Mouse (Mus musculus) spleen, adult 12 weeks (tissue): Measurements from ENCODE around the gene Chrnb4.

Experiments
- DNase-seq: peaks from one replicate; pipeline ENCODE4 v3.0.0; 2022; ENCODE audit warnings: low spot score

The Chrnb4 gene

DNA sequence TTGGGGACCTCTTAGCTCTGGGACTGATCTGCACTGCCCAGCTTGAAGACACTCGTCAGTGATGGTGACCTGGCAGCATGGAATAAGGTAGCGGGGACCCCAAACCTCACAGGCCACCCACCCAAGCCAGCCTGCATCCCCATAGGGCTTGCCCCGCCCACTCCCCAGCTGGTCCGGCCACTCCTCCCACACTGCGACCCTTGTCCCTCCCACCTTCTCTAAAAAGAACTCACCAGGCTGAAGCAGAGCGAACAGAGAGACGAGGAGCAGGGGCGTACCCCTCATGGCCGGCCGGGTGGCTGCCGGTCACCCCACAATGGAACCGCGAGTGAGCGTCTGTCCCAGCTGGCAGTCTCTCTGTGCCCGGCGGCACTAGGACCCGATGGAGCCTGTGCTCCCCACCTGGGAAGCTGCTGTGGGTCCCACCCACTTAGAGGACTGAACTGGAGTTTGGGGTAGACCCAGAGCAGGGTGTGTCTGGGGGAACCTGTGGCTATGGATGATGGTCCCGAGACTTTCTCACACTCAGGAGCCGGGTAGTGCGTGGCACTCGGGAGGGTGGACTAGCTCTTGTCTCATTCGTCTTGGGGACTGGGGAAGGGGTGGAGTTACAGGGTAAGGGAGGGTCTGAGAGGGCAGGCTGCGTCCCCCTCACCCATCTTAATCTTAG lies at the start of gene Chrnb4:
Chrnb4 (minus strand) TSS at position 569 of the 670 bp plus-strand sequence.
- DNase-seq = no peak

DNA sequence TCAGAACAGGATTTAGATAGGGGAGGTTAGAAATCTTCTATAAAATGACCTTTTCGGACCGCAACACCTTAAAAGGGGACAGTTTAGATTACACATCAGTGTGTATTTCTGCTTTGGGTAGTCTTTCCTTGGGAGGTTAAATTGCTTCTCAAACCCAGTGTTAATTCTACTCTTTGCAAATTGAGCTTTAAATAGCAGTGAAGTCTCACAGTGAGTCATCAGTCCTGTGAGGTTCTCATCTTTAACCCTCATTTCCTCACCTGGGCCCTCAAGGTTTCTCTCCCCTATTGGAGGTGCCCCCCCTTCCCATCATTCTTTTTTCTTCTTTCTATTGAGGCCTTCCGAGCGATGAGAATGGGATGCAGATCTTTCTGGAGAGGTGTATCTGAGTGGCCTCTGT lies 48.3 kb upstream of the Chrnb4 start:
- DNase-seq = no peak

DNA sequence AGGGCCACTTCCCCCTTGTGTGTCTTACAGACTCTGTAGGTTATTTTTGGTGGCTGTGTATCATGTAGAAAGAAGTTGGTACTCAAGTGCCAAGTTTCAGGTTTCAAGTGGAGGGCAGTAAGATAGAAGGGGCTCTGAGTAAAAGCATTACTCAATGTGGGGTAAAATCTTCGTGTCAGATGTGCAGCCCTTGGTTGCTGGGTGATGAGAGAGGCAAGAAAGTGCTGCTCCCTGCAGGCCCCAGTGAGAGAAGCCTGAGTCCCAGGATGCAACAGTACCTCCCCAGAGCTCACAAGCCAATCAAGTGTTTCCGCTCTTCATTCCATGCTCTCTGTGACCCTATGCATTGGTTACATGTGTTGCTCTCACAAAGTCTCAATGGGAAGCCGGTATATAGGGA lies 47.5 kb upstream of the Chrnb4 start:
- DNase-seq = no peak

DNA sequence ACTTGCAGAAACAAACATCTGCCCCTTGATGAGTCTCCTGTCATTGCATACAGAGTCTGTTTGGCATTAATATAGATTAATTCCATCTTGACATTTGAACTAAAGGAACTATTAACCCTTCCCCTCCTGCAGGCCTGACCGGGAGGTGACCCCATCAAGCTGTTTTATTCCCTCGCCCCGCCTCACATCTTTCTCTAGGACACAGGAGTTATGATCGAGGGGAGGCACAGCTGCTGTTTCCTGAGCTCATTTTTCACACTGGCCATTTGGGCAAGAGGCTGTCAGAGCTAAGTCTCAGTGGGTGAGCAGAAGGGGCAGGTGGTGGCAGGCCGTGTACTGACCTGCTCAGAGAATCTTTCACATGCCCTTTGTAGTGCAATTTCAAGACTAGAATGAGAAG lies 41.6 kb upstream of the Chrnb4 start:
- DNase-seq = no peak

DNA sequence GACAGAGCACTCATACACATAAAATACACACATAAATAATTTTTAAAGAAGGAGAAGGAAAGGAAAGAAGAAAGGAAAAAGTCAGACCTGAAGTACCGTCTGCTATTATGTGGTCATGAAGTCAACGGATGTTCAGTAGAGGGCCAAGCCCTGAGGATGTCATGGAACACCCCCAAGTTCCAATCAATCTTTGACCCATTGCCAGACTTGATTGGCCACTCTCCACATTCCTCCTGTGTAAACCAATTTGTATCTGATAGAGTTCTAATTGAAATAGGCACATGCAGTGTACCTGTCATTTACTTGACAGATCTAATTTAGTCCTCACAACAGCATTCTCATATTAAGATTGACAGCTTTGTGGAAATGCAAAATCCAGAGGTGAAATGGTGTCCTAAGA lies 40.6 kb upstream of the Chrnb4 start:
- no peak for DNase-seq

DNA sequence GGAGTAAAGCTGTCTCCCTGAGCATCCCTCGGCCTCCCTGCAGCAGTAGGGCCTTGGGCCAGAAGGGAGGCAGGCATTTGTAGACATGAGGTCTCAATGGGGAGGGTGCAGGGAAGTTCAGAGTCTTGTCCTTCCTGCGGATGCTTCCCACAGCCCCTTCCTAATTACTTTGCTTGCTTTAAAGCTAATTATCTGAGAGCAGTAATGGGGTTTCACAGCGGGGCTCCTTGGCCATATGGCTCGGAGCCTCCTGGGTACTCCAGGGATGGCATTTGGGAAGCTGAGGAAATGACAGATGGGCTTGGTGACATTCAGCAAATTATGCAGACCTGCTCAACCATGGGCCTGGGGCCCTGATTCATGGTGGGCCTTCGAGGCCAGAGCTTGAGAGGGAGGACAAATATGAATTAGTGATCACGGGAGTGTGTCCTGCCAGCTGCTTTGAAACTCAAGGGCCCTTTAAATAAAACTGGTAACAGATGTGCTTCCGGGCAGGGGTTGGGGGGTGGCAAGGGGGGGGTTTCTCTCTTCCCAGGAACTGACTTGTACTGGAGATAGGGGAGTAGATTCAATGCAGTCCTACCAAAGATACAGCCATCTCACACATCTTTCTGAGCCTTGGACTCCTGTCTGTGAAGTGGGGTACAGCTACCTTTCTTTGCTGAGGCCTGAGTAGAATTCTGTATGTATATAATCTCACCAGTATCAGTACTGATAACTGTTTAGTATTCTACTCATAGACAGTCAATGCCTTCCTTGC lies 34.8 kb upstream of the Chrnb4 start:
- DNase-seq = no peak

DNA sequence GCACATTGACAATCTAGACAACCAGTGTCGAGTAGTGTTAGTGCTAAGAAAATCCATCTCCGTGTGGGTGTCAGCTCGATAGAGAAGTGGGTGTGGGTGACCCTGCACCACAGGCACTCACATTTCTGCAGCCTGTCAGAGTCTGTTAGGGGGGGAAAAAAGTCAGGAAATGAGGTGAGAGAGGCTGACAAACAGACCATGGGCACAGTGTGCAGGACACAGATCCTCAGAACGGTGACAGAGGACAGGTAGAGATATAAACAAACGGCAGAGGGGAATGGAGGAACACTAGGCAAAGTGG lies 19.3 kb upstream of the Chrnb4 start:
- no peak for DNase-seq

DNA sequence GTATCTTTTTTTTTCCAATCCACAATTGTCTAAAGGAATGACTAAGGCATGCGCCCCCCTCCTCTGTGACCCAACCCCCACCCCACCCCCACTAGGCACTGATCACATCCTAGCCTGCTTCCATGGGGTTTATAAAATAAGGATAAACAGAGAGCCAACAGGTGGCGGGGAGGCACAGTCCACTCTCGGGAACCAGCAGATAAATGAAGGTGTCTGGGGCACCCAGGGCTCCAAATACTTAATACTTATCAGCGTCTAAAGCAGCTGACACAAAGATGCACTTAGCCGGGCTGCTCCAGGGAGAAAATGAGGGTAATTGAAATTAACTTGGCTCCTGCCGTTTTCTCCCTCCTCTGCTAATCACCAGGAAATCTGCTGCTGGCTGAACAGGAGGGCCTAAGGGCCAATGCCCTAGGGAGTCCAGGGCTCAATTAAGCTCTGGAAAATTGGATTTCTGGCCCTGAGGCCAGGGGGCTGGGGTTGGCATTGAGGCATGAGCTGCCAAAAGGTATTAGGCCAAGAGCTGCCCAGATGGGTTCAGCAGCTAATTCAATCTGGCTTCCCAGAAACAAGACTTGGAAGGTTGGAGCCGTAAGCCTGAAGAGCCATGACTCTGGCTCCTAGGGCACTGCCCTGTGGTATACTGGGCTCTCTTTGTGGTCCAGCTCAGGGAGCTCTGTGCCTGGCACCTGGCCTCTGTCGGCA lies 18.8 kb upstream of the Chrnb4 start:
- DNase-seq = no peak

DNA sequence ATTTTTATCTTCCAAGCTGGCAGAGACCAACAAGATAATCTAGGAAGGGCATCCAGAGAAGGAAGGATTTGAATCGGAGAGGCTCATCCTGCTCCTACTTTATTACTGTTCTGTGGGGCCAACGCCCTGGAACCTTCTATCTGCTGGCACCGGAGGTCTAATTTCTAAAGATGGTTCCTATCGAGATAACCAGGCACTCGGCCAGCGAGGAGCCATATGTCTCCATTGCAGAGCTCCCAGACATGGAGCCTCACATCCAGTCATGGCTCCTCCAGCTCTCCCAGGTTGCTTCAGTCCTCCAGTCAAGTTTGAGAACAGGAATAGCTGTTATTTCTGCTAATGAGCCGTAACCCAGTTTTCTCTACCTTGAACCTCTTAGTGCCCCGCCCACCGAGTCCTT lies 16.7 kb upstream of the Chrnb4 start:
- DNase-seq = no peak

DNA sequence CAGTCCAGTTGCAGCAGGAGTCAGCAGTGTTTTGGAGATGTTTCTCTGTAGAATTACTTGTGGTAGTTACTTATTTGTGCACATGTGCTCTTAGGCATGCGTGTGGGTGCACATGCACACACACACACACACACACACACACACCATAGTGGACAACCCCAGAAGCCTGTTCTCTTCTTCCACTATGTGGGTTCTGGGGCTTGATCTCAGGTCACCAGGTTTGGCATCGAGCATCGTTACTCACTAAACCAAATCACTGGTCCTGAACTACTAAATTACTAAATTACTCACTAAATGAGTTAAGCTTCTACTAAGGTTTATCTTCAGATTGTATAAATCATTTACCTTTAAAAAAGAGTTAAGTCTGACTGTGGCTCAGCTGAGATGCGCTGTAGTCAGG lies 9.5 kb upstream of the Chrnb4 start:
- no peak for DNase-seq

DNA sequence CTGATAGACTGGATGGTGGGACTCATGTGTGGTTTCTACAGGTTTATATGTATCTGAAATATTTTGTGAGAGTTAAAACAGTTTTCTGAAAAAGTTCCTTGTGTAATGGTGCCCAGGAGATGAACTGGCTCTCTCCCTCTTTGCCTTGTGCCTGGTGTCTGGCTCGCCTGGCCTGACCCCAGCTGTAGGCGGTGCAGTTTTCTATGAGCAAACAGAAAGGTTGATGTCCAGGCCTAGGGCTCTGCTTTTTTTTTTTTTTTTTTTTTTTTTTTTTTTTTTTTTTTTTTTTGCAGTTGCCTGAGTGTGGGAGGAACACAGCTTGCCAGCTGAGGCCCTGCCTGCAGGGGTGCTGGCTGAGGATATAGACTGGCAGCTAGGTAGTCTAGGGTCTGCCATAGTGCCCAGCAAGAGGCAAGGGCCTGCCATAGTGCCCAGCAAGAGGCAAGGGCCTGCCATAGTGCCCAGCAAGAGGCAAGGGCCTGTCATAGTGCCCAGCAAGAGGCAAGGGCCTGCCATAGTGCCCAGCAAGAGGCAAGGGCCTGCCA lies 6.9 kb upstream of the Chrnb4 start:
- no peak for DNase-seq

DNA sequence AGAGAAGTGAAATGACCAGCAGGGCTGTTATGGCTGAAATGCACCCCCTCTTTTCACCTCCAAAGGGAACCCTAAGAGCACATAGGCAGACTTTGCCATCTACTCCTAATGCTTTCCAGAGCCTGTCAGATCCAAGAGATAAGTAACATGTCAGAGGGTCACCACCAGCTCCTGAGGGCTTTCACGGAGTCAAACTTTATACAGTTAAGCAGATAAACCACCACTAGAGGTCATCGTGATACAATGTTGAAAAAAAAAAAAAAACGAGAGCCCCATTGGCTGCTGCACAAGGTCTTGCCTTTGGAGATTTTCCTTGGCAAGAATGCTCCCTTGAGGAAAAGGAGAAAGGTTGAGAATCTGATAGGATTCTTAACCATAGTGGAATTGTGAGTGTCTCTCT lies 1.8 kb downstream of the Chrnb4 start:
- DNase-seq = no peak

DNA sequence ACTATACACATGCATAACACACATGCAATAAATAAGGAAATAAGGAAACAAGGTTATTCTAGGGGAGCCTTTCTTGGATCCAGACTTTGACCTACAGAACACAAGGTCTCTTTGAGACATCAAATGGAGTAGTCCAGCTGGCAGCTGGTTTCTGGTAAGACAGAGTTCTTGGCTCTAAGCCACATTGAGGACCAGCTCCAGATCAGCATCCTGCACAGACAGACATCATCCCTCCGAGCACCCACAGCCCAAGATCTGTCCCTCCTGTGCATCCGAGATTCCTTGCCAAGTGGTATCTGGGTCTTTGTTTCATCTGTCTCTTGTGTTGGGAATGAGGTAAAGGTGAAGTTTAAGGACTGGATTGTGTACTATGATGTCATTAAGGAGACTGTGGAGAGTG lies 3.6 kb downstream of the Chrnb4 start:
- DNase-seq = no peak

DNA sequence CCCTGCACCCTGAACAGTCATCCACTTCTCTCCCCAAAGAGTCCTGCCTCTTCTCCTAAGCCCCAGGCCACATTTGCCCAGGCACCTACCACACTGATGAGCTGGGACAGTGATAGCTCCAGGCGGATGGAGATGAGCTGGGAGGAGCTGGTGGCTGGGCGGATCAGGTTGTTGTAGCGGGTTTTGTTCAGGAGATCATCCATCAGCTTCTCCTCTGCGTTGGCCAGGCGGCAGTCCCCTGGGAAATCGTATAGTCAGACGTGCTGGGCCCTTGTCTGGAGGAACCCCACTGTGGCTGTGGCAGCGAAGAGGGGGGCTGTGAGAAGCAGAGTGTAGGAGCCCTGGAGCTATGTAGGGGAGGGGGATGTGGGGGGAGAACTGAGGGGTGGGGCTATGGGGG lies 4.9 kb downstream of the Chrnb4 start:
- no peak for DNase-seq

DNA sequence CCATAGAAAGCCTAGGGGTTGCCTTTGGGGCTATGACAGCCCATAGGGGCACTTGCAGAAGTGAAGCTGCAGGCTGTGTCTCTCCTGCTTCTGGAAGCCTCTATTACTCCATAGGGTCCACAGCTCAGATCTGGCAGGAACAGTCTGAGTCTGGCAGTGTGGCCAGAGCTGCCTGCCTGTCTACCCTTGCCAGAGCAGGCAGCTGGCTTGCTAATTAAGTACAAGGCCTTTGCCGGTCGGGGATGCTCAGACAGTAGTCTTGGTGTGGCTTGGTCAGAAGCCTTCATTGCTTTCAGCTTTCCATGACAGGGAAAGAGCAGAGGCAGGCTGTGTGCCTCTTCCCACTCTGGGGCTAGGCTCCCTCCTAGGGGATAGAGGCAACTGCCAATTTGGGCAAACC lies 7.2 kb downstream of the Chrnb4 start:
- DNase-seq = no peak

DNA sequence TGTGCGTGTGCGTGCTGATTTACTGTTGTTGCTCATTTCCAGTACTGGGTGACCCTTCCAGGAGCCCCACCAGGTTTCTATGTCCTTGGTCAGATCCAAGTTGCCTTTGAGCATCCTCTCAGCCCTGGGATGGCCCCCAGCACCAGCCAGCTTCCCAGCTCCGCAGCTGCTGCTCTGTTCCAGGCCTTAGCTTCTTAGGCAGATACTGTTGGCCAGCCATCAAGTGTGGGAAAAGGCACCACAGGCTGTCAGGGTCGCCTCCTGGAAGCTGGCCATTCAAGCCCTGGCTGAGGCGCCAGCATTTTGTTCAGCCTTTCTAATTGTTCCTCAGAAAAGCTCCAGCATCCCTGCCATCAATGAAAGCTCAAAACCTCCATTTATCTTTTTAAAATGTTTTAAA lies 8.6 kb downstream of the Chrnb4 start:
- DNase-seq = no peak

DNA sequence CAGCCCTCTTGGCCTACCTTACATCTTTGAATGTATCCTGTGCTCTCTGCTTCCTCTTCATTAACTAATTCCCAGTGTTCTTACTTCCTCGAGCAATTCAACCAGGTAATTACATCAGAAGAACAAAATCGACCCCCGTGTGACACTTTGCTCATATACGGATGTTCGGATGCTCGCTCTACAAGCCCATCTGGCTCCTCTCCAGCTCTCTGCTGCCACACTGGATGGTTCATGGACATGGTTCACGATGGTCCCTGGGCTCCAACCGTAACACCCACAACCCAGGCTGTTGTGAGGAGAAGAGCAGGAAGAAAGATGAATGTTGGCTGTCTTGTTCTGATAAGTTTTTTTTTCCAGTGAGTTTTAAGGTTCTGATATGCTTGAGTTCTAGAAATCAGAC lies 9.6 kb downstream of the Chrnb4 start:
- no peak for DNase-seq

DNA sequence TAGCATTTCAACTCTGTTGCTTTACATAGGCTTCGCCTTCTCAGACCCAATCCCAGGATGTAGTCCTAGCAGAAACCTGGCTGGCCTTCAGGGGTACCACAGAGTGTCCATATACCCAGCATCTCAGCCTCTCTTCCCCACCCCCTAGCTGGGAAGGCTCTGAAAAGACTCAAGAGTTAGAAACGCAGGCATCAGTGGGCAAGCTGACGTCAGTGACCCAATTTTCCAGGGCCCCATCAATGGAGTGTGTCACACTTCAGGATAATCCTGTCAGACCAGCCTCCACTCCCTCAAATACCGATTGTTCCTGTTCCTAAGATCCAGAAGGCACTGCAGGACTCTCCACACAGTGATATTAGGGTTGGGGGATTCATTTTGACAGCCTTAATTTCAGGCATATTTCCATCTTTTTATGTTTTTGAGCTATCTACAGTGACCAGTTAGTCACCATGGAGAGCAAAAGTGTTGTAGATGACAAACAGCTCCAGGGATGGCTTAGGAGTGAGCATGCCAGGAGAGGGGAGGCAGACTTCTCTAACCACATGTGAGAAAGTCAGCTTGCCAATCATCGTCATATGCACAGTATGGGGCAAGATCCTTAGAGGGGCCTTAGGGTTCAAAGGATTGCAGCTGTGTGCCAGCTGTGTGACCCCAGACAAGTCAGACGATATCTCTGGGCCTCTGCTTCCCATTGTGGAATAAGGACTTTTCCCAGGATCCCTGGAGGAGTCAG lies 17.0 kb downstream of the Chrnb4 start:
- no peak for DNase-seq

DNA sequence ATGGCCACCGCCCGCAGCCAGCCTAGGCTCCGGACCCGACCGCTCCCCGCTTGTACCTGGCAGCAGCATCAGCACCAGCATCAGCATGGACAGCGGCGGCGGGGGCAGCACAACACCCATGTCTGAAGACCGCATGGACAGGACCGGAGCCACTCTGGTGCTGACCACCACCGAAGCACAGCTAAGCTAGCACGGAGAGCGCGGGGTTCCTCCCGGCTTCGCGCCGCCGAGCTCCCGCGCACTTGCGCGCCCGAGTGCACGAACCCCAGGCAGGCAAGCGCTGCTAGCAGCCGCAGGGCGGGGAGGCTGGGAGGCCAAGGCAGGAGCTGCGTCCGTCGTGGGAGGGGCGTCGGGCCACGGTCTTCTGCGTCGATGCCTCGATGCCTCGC lies 22.3 kb downstream of the Chrnb4 start, which contains the start of gene Chrna3:
Chrna3 (minus strand) TSS at position 288 of the 389 bp plus-strand sequence.
- DNase-seq = no peak

DNA sequence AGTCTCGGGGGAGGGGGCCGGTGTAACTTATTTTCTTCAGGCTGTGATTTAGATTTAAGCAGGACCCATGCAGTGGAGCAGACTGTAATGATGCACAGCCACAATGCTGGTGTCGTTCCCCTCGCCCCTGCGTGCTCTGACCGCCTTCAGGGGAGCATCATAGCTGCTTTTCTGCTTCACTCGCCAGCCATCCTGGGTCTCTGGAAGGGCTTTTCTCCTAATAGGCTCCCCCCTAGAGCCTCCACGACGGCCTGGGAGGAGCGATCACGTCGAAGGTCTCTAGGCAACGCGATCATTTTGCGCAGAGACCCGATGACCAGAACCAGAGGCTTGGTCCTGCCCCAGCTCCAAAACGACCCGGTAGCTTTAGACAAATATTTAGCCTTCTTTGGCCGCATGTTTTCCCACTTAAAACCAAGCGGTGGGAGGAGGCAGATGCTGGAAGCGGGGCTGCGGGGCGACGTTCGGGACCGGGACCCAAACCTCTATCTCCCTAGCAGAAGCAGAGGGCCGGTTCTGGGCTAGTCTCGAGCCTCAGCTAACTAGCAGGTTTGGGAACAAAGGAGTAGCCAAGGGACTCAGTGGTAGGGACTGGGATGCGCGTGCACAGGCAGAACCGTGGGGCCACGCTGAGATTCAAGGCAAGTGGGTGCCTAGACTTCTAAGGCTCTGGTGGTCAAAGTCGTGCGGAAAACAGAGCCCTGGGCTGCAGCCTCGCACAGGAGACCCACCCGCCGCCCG lies 22.9 kb downstream of the Chrnb4 start:
- DNase-seq = no peak

DNA sequence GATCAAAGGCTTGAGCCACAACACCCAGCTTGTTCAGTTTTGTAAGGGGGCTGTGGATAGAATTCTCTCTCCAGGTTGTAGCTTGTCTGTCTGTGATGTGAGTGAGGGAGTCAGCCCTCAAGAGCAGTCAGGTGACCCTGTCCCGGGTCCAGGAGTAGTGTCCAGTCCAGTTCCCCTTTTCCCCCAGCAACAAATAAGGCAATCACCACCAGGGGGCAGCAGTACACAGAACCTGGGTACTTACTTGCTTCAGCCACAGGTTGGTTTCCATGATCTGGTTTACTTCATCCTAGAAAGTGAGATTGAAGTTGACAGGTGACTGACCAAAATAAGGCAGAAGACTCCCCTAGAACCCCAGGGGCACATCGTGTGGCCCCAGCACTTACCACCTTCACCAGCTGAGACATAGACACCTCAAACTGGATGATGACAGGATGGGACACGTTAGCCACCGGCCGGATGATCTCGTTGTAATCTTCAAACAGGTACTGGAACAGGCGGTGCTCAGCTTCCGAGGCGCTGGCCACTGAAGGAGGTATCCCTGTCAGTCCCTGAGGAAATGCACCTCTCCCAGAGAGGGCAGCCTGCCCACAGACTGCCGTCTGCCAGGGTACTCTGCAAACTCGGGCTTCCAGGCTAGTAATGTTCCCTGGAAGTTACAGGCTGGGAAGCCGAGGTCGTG lies 24.5 kb downstream of the Chrnb4 start:
- peak; percentile 50 for DNase-seq
